Mouse (Mus musculus): ENCODE data around the gene Fancc.
"Not testable (repeated sequence)": the region's sequence is repeated elsewhere in the genome, so short reads cannot be mapped to it uniquely, and the experiment has no call there.

Fancc gene

GRCm38 (mm10) chr13:63428211-63428610 is 68.9 kb downstream of the Fancc start:
- intact Hi-C loops (cut with DNase I): not testable (repeated sequence)

- intact Hi-C loops (cut with DNase I): no loop called here
These were observed 74.0 kb downstream of the Fancc start for GRCm38 (mm10) chr13:63423060-63423459.

- intact Hi-C loops (cut with DNase I): no loop called here
These were observed 75.9 kb downstream of the Fancc start for GRCm38 (mm10) chr13:63421225-63421624.

GRCm38 (mm10) chr13:63418148-63418547 is 78.9 kb downstream of the Fancc start:
- intact Hi-C loops (cut with DNase I): no loop called here

GRCm38 (mm10) chr13:63416824-63417223 is 80.3 kb downstream of the Fancc start:
- intact Hi-C loops (cut with DNase I): no loop called here

- intact Hi-C loops (cut with DNase I): no loop called here
These were observed 84.4 kb downstream of the Fancc start for GRCm38 (mm10) chr13:63412662-63413061.

GRCm38 (mm10) chr13:63411310-63412022 is 85.6 kb downstream of the Fancc start:
- intact Hi-C loops (cut with DNase I): no loop called here

GRCm38 (mm10) chr13:63410578-63411298 is 86.3 kb downstream of the Fancc start:
- intact Hi-C loops (cut with DNase I): no loop called here

- intact Hi-C loops (cut with DNase I): no loop called here
These were observed 91.9 kb downstream of the Fancc start for GRCm38 (mm10) chr13:63405151-63405550.

GRCm38 (mm10) chr13:63404657-63405056 is 92.4 kb downstream of the Fancc start:
- intact Hi-C loops (cut with DNase I): no loop called here

- intact Hi-C loops (cut with DNase I): no loop called here
These were observed 94.3 kb downstream of the Fancc start for GRCm38 (mm10) chr13:63402823-63403222.

GRCm38 (mm10) chr13:63400069-63400468 is 97.0 kb downstream of the Fancc start:
- intact Hi-C loops (cut with DNase I): no loop called here

GRCm38 (mm10) chr13:63397420-63397819 is 99.7 kb downstream of the Fancc start:
- intact Hi-C loops (cut with DNase I): no loop called here

GRCm38 (mm10) chr13:63394304-63395063 is 102.6 kb downstream of the Fancc start:
- intact Hi-C loops (cut with DNase I): no loop called here

- intact Hi-C loops (cut with DNase I): no loop called here
These were observed 111.8 kb downstream of the Fancc start for GRCm38 (mm10) chr13:63385234-63385633.

GRCm38 (mm10) chr13:63384775-63385174 is 112.3 kb downstream of the Fancc start:
- intact Hi-C loops (cut with DNase I): no loop called here

- intact Hi-C loops (cut with DNase I): no loop called here
These were observed 114.9 kb downstream of the Fancc start for GRCm38 (mm10) chr13:63382206-63382605.

- intact Hi-C loops (cut with DNase I): no loop called here
These were observed 123.5 kb downstream of the Fancc start for GRCm38 (mm10) chr13:63373460-63374166.

GRCm38 (mm10) chr13:63361755-63362154 is 135.3 kb downstream of the Fancc start:
- intact Hi-C loops (cut with DNase I): no loop called here

GRCm38 (mm10) chr13:63360111-63360885 is 136.8 kb downstream of the Fancc start:
- intact Hi-C loops (cut with DNase I): no loop called here

- intact Hi-C loops (cut with DNase I): loop anchor here (10.0 kb wide), 1 partner anchor 675 kb away; no protein-coding TSS in a partner anchor
These were observed 137.7 kb downstream of the Fancc start for GRCm38 (mm10) chr13:63359393-63359792.
